Mouse (Mus musculus): ENCODE data around the gene Litaf.
"Not testable (repeated sequence)": the region's sequence is repeated elsewhere in the genome, so short reads cannot be mapped to it uniquely, and the experiment has no call there.

Gene Litaf

GRCm38 (mm10) chr16:11030844-11031243, 35.1 kb downstream of the Litaf start:
- in situ Hi-C loops (cut with MboI; ENCODE audit: unreplicated experiment in 2 of 2), result loop anchor here (5.0 kb wide), 4 partner anchors 59 to 464 kb away; no protein-coding TSS in a partner anchor

- in situ Hi-C loops (cut with MboI; ENCODE audit: unreplicated experiment in 2 of 2), result loop anchor here in 1 of 2 experiments (5.0 kb wide), 2 partner anchors 56 to 461 kb away; no protein-coding TSS in a partner anchor
These were observed 37.8 kb downstream of the Litaf start for GRCm38 (mm10) chr16:11028206-11028605.

GRCm38 (mm10) chr16:11024841-11025240, 41.1 kb downstream of the Litaf start:
- in situ Hi-C loops (cut with MboI; ENCODE audit: unreplicated experiment in 2 of 2), result loop anchor here in 1 of 2 experiments (5.0 kb wide), 2 partner anchors 53 to 458 kb away; no protein-coding TSS in a partner anchor

- in situ Hi-C loops (cut with MboI; ENCODE audit: unreplicated experiment in 2 of 2), result no loop called here
These were observed 42.3 kb downstream of the Litaf start for GRCm38 (mm10) chr16:11023618-11024017.

GRCm38 (mm10) chr16:11022113-11022489, 43.9 kb downstream of the Litaf start:
- in situ Hi-C loops (cut with MboI; ENCODE audit: unreplicated experiment in 2 of 2), result no loop called here

- in situ Hi-C loops (cut with MboI; ENCODE audit: unreplicated experiment in 2 of 2), result no loop called here
These were observed 44.4 kb downstream of the Litaf start for GRCm38 (mm10) chr16:11021403-11022112.

- in situ Hi-C loops (cut with MboI; ENCODE audit: unreplicated experiment in 2 of 2), result no loop called here
These were observed 48.0 kb downstream of the Litaf start for GRCm38 (mm10) chr16:11017807-11018595.

GRCm38 (mm10) chr16:11016353-11016752, 49.6 kb downstream of the Litaf start:
- in situ Hi-C loops (cut with MboI; ENCODE audit: unreplicated experiment in 2 of 2), result no loop called here

GRCm38 (mm10) chr16:11014407-11014806, 51.5 kb downstream of the Litaf start:
- in situ Hi-C loops (cut with MboI; ENCODE audit: unreplicated experiment in 2 of 2), result no loop called here

- in situ Hi-C loops (cut with MboI; ENCODE audit: unreplicated experiment in 2 of 2), result not testable (repeated sequence)
These were observed 52.4 kb downstream of the Litaf start for GRCm38 (mm10) chr16:11013464-11014147.

GRCm38 (mm10) chr16:11012571-11013463, 53.1 kb downstream of the Litaf start:
- in situ Hi-C loops (cut with MboI; ENCODE audit: unreplicated experiment in 2 of 2), result no loop called here

GRCm38 (mm10) chr16:11011939-11012338, 54.0 kb downstream of the Litaf start:
- in situ Hi-C loops (cut with MboI; ENCODE audit: unreplicated experiment in 2 of 2), result no loop called here

GRCm38 (mm10) chr16:11011206-11011605, 54.8 kb downstream of the Litaf start:
- in situ Hi-C loops (cut with MboI; ENCODE audit: unreplicated experiment in 2 of 2), result no loop called here

GRCm38 (mm10) chr16:11010270-11010669, 55.7 kb downstream of the Litaf start:
- in situ Hi-C loops (cut with MboI; ENCODE audit: unreplicated experiment in 2 of 2), result no loop called here

- in situ Hi-C loops (cut with MboI; ENCODE audit: unreplicated experiment in 2 of 2), result no loop called here
These were observed 57.6 kb downstream of the Litaf start for GRCm38 (mm10) chr16:11008162-11008991.

- in situ Hi-C loops (cut with MboI; ENCODE audit: unreplicated experiment in 2 of 2), result no loop called here
These were observed 59.9 kb downstream of the Litaf start for GRCm38 (mm10) chr16:11006100-11006499.

- in situ Hi-C loops (cut with MboI; ENCODE audit: unreplicated experiment in 2 of 2), result no loop called here
These were observed 64.0 kb downstream of the Litaf start for GRCm38 (mm10) chr16:11001703-11002659.

GRCm38 (mm10) chr16:10999809-11000208, 66.1 kb downstream of the Litaf start:
- in situ Hi-C loops (cut with MboI; ENCODE audit: unreplicated experiment in 2 of 2), result no loop called here

All from v-Abl transformed pro-B cells (cell line).